Mouse (Mus musculus) stomach, postnatal 0 days (tissue): ENCODE measurements around the gene Zmat5.

Experiments
- CTCF ChIP-seq: IDR thresholded peaks from 2 replicates; pipeline ENCODE4 v1.5.1; 2016; ENCODE audit warnings: antibody characterized with exemption, low read depth, mild to moderate bottlenecking, moderate library complexity
- EP300 ChIP-seq: optimal IDR thresholded peaks from 2 replicates; pipeline ENCODE3; 2016; ENCODE audit warnings: antibody characterized with exemption

DNA sequence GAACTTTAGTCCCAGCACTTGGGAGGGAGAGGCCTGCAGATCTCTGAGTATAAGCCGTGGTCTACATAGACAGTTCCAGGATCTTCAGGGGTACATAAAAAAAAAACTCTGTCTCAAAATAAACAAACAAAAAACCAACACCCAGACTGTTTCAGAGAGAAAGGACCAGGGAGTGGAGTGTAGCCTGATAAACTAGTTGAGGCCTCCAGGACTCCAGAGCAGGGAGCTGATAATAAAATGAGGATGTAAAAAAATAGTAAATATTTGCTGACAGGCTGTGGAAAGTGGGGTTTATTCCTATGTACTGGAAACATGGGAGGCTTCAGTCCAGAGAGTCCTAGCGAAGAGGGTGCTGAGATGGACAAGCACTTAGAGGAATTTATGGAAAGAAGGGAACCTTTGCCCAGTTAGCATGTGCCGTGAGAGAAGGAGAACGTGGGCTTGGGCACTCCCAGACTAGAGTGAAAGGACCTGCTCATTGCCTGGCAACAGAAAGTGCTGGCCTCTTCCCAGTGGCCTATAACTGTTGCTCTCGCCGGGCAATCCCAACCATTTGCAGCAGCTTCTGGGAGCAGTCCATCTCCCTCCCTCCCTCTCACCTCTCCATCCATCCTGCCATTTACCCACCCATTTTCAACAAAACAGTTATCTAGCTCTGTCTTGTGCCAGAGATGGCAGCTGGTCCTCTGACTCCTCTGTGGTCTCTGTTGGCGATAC is 44.0 kb upstream of the Zmat5 start:
- TF ChIP-seq CTCF (no peak), EP300 (no peak)
